Mouse (Mus musculus) spleen, adult 2 months (tissue): ENCODE data around the gene Ntrk2. TPM values are rescaled to one million over a fixed set of nuclear protein-coding genes. Genes with fewer than 3 reads are reported as not detected.

Experiments used
- DNase-seq, 2 experiments: peaks; one replicate each; pipeline versions ENCODE4 v3.0.0 to v3.0.0-alpha.2; 2012 to 2021; ENCODE audit warnings: low spot score in 2 of 2, low read depth in 1 of 2
- H3K27ac ChIP-seq: fragments of 200-500 bp; 2 replicates; pipeline ENCODE4 v1.5.1; 2012; ENCODE audit warnings: low read length, inconsistent platforms; ENCODE audit not compliant: insufficient read depth
- H3K27me3 ChIP-seq: fragments of 200-500 bp; 2 replicates; pipeline ENCODE4 v1.6.1; 2012; ENCODE audit warnings: mild to moderate bottlenecking, moderate library complexity, low read length, inconsistent platforms; ENCODE audit not compliant: control insufficient read depth, insufficient read depth
- H3K36me3 ChIP-seq: fragments of 200-500 bp; 2 replicates; pipeline ENCODE4 v1.6.1; 2012; ENCODE audit warnings: mild to moderate bottlenecking, low read length, inconsistent platforms; ENCODE audit not compliant: control insufficient read depth, insufficient read depth
- H3K4me1 ChIP-seq: fragments of 200-500 bp; 2 replicates; pipeline ENCODE4 v1.6.1; 2011; ENCODE audit warnings: inconsistent platforms; ENCODE audit not compliant: control insufficient read depth, insufficient read depth, insufficient read length
- H3K4me3 ChIP-seq: fragments of 200-500 bp; 2 replicates; pipeline ENCODE4 v1.5.1; 2011; ENCODE audit warnings: mild to moderate bottlenecking, inconsistent platforms; ENCODE audit not compliant: insufficient read depth, insufficient read length; ENCODE audit errors: extremely low read depth
- CTCF ChIP-seq: fragments of 200-500 bp; IDR thresholded peaks from 2 replicates; pipeline ENCODE4 v1.5.1; 2011; ENCODE audit warnings: mild to moderate bottlenecking, inconsistent platforms; ENCODE audit not compliant: insufficient read depth, insufficient read length, insufficient replicate concordance; ENCODE audit errors: extremely low read depth
- POLR2A ChIP-seq: fragments of 200-500 bp; IDR thresholded peaks from 2 replicates; pipeline ENCODE4 v1.6.1; 2011; ENCODE audit warnings: low read depth, low read length, inconsistent platforms
- WGBS: fragments of 180-500 bp; shearing (Covaris S2); methylation state at CpG from one replicate; pipeline ENCODE4 v1.1.7; 2018; 5-methylcytosine and 5-hydroxymethylcytosine counted together
- polyA plus RNA-seq: library from polyadenylated mRNA; depleted of rRNA; stranded (reverse); fragments of >200 nt; gene quantifications from 2 replicates; pipeline ENCODE4 v1.2.3, GENCODE M21; 2012

Gene Ntrk2
- polyA plus RNA-seq, 1 experiment = 1.3 TPM

GRCm38 (mm10) chr13:59010893-59011529 is 204.6 kb downstream of the Ntrk2 start:
- DNase-seq = no peak
- TF ChIP-seq CTCF = no peak
- TF ChIP-seq POLR2A = no peak
- no peaks in the 10 kb centered on the region for H3K4me1 ChIP-seq
- whole genome bisulfite sequencing = 51% methylated on average over 16 of the region's 16 CpGs
- H3K36me3 ChIP-seq = no peaks in the 10 kb centered on the region
- no peaks in the 10 kb centered on the region for H3K27me3 ChIP-seq
- H3K27ac ChIP-seq = no peak overlapping the region
- H3K4me3 ChIP-seq = no peak overlapping the region

GRCm38 (mm10) chr13:59011530-59011903 is 205.1 kb downstream of the Ntrk2 start:
- WGBS = 7% methylated on average over 15 of the region's 15 CpGs
- Histone ChIP-seq H3K4me3 (no peak overlapping the region), H3K27ac (no peak overlapping the region), H3K4me1 (no peaks in the 10 kb centered on the region), H3K27me3 (no peaks in the 10 kb centered on the region), H3K36me3 (no peaks in the 10 kb centered on the region)
- peak in 1 of 2 experiments; percentile 6 for DNase-seq
- TF ChIP-seq CTCF (no peak), POLR2A (no peak)

GRCm38 (mm10) chr13:59015360-59015759 is 209.0 kb downstream of the Ntrk2 start:
- DNase-seq = no peak
- TF ChIP-seq CTCF (no peak), POLR2A (no peak)
- no peak overlapping the region for H3K4me3 ChIP-seq
- no peaks in the 10 kb centered on the region for H3K4me1 ChIP-seq
- H3K36me3 ChIP-seq = no peaks in the 10 kb centered on the region
- H3K27me3 ChIP-seq = no peaks in the 10 kb centered on the region
- 81% methylated on average over 1 of the region's 1 CpGs for WGBS
- H3K27ac ChIP-seq = no peak overlapping the region

- Histone ChIP-seq H3K36me3 (no peaks in the 10 kb centered on the region), H3K27ac (no peak overlapping the region), H3K4me3 (no peak overlapping the region), H3K4me1 (no peaks in the 10 kb centered on the region), H3K27me3 (no peaks in the 10 kb centered on the region)
- DNase-seq = no peak
- TF ChIP-seq POLR2A (no peak), CTCF (no peak)
- WGBS = 81% methylated on average over 5 of the region's 5 CpGs
Measured at GRCm38 (mm10) chr13:59017121-59017520, 210.8 kb downstream of the Ntrk2 start.

- no peaks in the 10 kb centered on the region for H3K4me1 ChIP-seq
- TF ChIP-seq CTCF (no peak), POLR2A (no peak)
- no peaks in the 10 kb centered on the region for H3K36me3 ChIP-seq
- H3K27me3 ChIP-seq = no peaks in the 10 kb centered on the region
- 93% methylated on average over 22 of the region's 22 CpGs for WGBS
- no peak for DNase-seq
- no peak overlapping the region for H3K27ac ChIP-seq
- H3K4me3 ChIP-seq = no peak overlapping the region
Measured at GRCm38 (mm10) chr13:59022251-59023042, 216.1 kb downstream of the Ntrk2 start.

GRCm38 (mm10) chr13:59025653-59026052 is 219.3 kb downstream of the Ntrk2 start:
- H3K27ac ChIP-seq = no peak overlapping the region
- no peaks in the 10 kb centered on the region for H3K27me3 ChIP-seq
- no peaks in the 10 kb centered on the region for H3K36me3 ChIP-seq
- no peak for TF ChIP-seq POLR2A
- no peak for TF ChIP-seq CTCF
- no peaks in the 10 kb centered on the region for H3K4me1 ChIP-seq
- WGBS = 38% methylated on average over 8 of the region's 8 CpGs
- no peak overlapping the region for H3K4me3 ChIP-seq
- no peak for DNase-seq

GRCm38 (mm10) chr13:59027436-59027835 is 221.1 kb downstream of the Ntrk2 start:
- Histone ChIP-seq H3K4me1 (no peaks in the 10 kb centered on the region), H3K4me3 (no peak overlapping the region), H3K36me3 (no peaks in the 10 kb centered on the region), H3K27ac (no peak overlapping the region), H3K27me3 (no peaks in the 10 kb centered on the region)
- DNase-seq = no peak
- no peak for TF ChIP-seq POLR2A
- no peak for TF ChIP-seq CTCF
- WGBS = 84% methylated on average over 9 of the region's 9 CpGs
